Mouse (Mus musculus) urinary bladder, postnatal 25 days (tissue): ENCODE data around the gene Smim13.

Experiments used
- DNase-seq: peaks from one replicate; pipeline ENCODE4 v3.0.0; 2022; ENCODE audit warnings: low spot score

Smim13 gene

GRCm38 (mm10) chr13:41291466-41291974 is 41.9 kb downstream of the Smim13 start:
- no peak for DNase-seq

- DNase-seq = no peak
Measured at GRCm38 (mm10) chr13:41293595-41293994, 44.0 kb downstream of the Smim13 start.

DNA sequence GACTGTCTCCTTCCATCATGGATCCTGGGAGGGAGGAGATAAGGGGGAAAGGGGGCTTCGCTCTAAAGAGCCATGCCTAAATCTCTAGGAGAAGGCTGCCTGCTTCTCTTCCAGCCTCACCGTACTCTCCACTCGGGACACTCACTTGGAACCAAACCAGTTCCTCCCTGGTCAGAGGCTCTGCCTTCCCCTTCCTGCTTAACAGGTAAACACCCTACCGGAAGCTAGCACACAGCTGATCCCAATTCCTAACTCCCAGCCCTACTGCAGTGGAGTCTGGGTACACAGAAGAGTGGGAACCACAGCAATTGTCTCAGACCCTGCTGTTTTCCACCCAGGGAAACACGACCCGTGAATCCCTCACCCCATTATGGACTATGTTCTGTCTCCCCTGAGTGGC is 46.2 kb downstream of the Smim13 start:
- DNase-seq = no peak

GRCm38 (mm10) chr13:41296396-41296795 is 46.8 kb downstream of the Smim13 start:
- no peak for DNase-seq

GRCm38 (mm10) chr13:41298533-41298932 is 48.9 kb downstream of the Smim13 start:
- no peak for DNase-seq

DNA sequence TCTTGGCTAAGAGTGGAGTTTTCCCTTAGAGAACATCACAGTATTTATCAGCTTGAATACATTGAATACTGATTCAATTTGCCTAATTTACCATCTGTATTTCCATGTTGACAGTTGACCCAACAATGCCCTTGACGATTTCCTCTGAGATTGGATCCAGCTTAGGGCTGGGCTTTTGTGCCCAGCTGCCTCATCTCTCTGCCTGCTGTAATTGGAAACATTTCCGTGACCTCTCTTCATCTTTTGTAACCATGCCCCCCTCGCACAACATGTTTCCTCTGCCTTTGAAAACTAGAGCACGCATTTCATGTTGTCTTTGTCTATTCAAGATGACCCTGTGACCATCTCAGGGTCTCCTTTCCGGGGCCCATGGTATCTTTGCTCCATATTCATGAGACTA is 49.4 kb downstream of the Smim13 start:
- no peak for DNase-seq

DNA sequence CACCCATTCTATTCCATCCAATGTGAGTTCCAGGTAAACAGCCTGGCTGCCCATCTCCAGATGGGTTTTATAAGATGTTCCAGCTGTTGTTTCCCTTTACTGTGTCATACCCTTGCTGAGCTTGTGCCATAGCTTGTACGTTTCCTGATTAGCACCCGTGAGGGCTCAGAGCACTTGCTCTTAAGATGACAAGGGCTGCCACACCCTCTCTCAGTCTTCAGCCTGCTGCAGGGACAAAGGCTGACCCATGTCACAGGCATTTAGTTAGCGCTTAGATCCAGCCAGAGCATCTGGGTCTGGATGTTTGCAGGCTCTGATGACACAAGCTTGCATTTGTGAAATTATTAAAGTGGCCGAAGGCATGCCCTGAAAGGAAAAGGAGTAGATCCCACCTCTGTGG is 50.4 kb downstream of the Smim13 start:
- no peak for DNase-seq

DNA sequence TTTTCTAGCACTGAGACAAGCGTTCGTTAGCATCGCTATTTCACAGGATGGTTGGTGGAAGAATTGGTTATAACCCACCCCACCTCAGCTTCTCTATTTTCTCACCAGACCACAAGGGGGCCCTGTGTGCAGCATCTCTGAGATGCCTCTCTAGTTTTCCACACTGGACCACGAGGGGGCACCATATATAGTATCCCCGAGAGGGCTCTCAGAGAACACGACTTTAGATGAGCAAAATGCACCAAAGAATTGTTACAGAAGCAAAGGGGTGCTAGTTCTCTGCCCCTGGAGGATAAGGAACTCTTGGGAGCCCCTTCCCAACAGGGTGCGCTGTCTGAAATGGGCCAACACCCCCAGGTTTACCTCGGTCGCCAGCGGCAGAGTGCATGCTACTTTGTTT is 53.1 kb downstream of the Smim13 start:
- peak; percentile 86 for DNase-seq

DNA sequence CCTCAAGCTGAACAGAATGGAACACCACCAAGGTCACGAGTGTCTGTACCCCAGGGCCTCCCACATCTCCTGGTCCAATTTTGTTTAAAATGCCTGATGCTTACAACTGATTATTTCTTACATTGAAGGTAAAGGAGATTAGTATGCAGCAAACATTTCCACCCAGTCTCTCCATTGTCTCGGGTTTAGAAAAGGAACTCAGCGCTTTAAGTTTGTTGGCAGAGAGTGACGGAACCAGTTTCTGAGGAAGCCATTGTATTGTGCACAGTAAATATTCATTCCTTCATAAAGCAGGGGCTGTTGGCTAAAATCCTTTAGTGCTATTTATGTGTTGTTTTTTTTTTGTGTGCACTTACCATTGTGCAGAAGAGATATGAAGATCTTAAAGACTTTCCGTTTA is 71.1 kb downstream of the Smim13 start:
- no peak for DNase-seq

DNA sequence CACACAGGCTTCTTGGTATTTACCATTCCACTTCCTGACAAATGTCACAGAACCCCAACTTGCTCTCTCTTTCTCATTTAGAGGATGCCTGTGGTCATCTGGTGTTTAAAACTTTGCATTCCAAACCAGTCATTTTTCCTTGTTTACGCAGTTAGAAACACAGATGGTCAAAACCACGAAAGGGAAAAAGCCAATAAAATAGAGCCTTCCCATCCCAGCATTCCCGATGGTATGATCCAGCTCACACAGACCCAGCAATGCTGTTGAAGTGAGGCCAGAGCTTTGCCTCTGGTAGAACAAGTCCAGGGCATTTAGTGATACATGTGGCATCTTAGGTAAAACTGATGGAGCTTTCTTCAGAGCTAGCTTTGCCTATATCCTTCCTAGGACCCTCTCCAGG is 71.8 kb downstream of the Smim13 start:
- no peak for DNase-seq

GRCm38 (mm10) chr13:41324631-41325030 is 75.0 kb downstream of the Smim13 start:
- DNase-seq = no peak

- DNase-seq = no peak
Measured at GRCm38 (mm10) chr13:41325346-41325745, 75.7 kb downstream of the Smim13 start.

DNA sequence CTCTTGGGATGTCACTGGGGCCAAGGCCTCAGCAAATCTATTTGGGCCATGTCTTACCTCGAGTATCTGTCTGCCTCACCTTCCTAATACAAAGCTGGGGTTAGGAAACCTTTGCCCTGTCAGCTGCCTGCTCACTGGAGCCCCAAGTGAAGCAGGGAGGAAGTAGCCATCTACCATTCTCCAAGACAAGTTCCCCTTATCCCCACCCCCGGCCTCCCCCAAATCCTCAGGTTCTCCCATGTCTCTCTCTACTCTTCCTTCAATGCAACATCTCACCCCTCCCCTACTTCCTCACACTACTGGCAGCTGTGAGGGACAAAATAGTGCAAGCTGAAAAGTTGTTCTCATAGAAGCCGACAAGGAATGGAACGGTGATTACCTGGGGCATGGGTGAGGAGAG is 76.5 kb downstream of the Smim13 start:
- no peak for DNase-seq
